Mouse (Mus musculus) hindbrain, embryonic 13.5 days (tissue): ENCODE results near the gene Rgs4. TPM values are rescaled to one million over a fixed set of nuclear protein-coding genes. Genes with fewer than 3 reads are reported as not detected.
A peak's percentile ranks its signal among the peaks of the same experiment; 100 is the strongest.

Source experiments
- ATAC-seq: fragments of 200-750 bp; cut with Nextera tagmentation; 2 replicates; pipeline ENCODE4 v1.8.0; 2017; ENCODE audit warnings: moderate TSS enrichment; ENCODE audit not compliant: low FRiP score
- H3K27ac ChIP-seq: fragments of 300-500 bp; sonication (generic); 2 replicates; pipeline ENCODE4 v1.5.1; 2015; ENCODE audit warnings: inconsistent platforms, mild to moderate bottlenecking, moderate library complexity
- H3K27me3 ChIP-seq: fragments of 300-500 bp; sonication (generic); 2 replicates; pipeline ENCODE4 v1.6.1; 2015; ENCODE audit warnings: mild to moderate bottlenecking, inconsistent platforms
- H3K36me3 ChIP-seq: fragments of 300-500 bp; sonication (generic); 2 replicates; pipeline ENCODE4 v1.6.1; 2015; ENCODE audit warnings: mild to moderate bottlenecking, inconsistent platforms
- H3K4me1 ChIP-seq: fragments of 300-500 bp; sonication (generic); replicated peaks from 2 replicates; pipeline ENCODE4 v1.6.1; 2015; ENCODE audit warnings: inconsistent platforms
- H3K4me2 ChIP-seq: fragments of 300-500 bp; sonication (generic); 2 replicates; pipeline ENCODE4 v1.6.1; 2015; ENCODE audit warnings: inconsistent platforms, mild to moderate bottlenecking, moderate library complexity
- H3K4me3 ChIP-seq: fragments of 300-500 bp; sonication (generic); 2 replicates; pipeline ENCODE4 v1.5.1; 2015; ENCODE audit warnings: mild to moderate bottlenecking, inconsistent platforms
- H3K9ac ChIP-seq: fragments of 300-500 bp; sonication (generic); 2 replicates; pipeline ENCODE4 v1.6.1; 2015; ENCODE audit warnings: mild to moderate bottlenecking, inconsistent platforms
- H3K9me3 ChIP-seq: fragments of 300-500 bp; sonication (generic); 2 replicates; pipeline ENCODE4 v1.6.1; 2016; ENCODE audit warnings: inconsistent platforms
- WGBS: fragments of 180-500 bp; shearing (Covaris S2); methylation state at CpG from one replicate; pipeline ENCODE4 v1.1.7; 2015; 5-methylcytosine and 5-hydroxymethylcytosine counted together
- polyA plus RNA-seq: library from polyadenylated mRNA; unstranded; fragments of >200 nt; fragmentation: Nextera tagmentation; extraction: Ambion mirVana; gene quantifications from 2 replicates; pipeline ENCODE4 v1.2.1, GENCODE M21; 2015

Rgs4 gene
- polyA plus RNA-seq: 50.0 and 51.1 TPM in 2 replicates

DNA sequence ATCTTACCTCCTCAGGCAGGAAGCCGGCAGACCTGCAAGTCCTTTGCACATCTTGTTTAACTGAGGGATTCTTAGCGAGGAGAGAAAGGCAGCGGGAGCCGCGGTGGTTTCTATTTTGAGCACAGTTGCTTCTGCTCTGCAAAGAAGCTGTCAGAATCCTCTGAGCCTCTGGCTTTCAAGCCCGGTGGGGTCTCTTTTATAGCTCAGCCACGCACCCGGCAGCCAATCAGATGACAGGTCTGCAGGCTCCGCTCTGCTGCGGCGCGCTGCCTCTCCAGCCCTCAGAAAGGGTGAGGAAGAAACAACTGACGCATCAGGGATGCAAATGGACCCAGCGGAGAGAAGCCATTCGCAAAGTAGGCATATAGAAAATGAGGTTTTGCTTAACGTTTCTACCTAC lies at the start of gene Rgs4:
TSS of gene Rgs4 (minus strand) at position 170 of the 400 bp plus-strand sequence.
- no peaks in the 10 kb centered on the region for H3K36me3 ChIP-seq
- H3K4me3 ChIP-seq: peak within 1 kb of the TSS; percentile 37
- ATAC-seq: peak; percentile 96
- H3K4me2 ChIP-seq: peak within 1 kb of the TSS; percentile 59
- WGBS: under 1% methylated on average over 16 of the region's 16 CpGs
- peak within 1 kb of the TSS; percentile 76 for H3K27ac ChIP-seq
- H3K9ac ChIP-seq: peak within 1 kb of the TSS; percentile 55
- peaks cover 20% of the 10 kb centered on the region for H3K4me1 ChIP-seq
- no peaks in the 10 kb centered on the region for H3K27me3 ChIP-seq
- H3K9me3 ChIP-seq: no peaks in the 10 kb centered on the region

DNA sequence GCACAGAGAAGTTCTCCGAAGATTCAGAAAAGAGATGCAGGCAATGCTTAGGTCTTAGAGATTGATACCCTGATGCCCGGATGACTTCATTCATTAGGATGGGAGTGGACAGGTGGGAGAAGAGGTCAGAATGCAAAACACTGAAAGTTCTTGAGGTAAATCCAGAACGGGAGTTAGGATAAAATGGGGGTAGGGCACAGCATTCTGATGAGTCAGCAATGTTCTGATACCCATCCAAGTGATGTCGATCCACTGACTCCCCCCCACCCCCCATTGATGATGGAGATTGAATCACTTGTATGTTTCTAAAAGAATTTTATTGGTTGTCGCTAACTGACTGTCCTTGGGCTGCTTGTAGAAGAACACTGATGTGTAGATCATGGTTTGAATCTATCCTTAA lies 45.0 kb upstream of the Rgs4 start:
- no peak for ATAC-seq
- Histone ChIP-seq H3K9ac (no peak overlapping the region), H3K27ac (no peak overlapping the region), H3K4me1 (no peaks in the 10 kb centered on the region), H3K27me3 (no peaks in the 10 kb centered on the region), H3K9me3 (no peaks in the 10 kb centered on the region), H3K36me3 (no peaks in the 10 kb centered on the region), H3K4me3 (no peak overlapping the region), H3K4me2 (no peak overlapping the region)
- 90% methylated on average over 5 of the region's 5 CpGs for WGBS

DNA sequence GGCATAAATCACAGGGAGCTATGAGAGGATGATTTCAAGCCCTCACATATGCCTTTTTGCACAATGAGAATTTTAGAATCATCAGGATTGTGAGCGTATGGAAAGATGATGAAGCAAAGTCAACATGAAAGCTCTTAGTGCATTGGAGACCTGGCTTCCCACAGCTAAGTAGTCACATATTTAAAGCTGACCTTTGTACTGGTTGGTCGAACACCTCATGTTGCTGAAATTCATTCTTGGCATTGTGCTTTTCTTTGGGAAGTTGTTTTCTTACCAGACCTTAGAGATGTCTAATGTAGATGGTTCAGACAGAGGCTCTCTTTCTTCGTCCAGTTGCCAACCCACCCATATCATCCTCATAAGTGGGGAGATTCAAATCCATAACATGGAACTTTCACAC lies 38.5 kb upstream of the Rgs4 start:
- no peaks in the 10 kb centered on the region for H3K9me3 ChIP-seq
- no peak overlapping the region for H3K9ac ChIP-seq
- no peaks in the 10 kb centered on the region for H3K4me1 ChIP-seq
- no peak overlapping the region for H3K4me2 ChIP-seq
- WGBS: 91% methylated on average over 3 of the region's 3 CpGs
- no peak for ATAC-seq
- H3K4me3 ChIP-seq: no peak overlapping the region
- H3K27me3 ChIP-seq: no peaks in the 10 kb centered on the region
- no peak overlapping the region for H3K27ac ChIP-seq
- H3K36me3 ChIP-seq: no peaks in the 10 kb centered on the region

DNA sequence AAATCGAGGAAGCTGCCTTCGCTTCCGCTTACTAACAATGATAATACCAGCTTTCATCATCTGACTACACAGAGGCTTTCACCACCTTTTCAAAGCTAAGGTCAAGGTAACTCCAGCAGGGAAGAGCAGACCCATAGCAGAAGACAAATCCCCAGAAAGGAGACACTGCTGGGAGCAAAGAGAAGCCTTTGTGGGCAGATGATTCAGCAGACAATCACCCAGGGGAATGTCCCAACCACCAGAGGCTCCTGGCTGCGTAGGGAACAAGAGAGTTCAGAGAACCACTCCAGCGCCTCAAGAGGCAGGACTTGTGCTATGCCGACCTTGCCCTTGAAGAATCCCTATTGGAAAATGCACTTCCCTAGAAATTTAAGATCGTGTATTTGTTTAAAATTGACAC lies 29.1 kb upstream of the Rgs4 start:
- no peaks in the 10 kb centered on the region for H3K9me3 ChIP-seq
- no peak overlapping the region for H3K4me2 ChIP-seq
- WGBS: 75% methylated on average over 7 of the region's 7 CpGs
- no peaks in the 10 kb centered on the region for H3K36me3 ChIP-seq
- no peak overlapping the region for H3K27ac ChIP-seq
- H3K27me3 ChIP-seq: no peaks in the 10 kb centered on the region
- no peak for ATAC-seq
- no peak overlapping the region for H3K9ac ChIP-seq
- H3K4me3 ChIP-seq: no peak overlapping the region
- H3K4me1 ChIP-seq: no peaks in the 10 kb centered on the region

DNA sequence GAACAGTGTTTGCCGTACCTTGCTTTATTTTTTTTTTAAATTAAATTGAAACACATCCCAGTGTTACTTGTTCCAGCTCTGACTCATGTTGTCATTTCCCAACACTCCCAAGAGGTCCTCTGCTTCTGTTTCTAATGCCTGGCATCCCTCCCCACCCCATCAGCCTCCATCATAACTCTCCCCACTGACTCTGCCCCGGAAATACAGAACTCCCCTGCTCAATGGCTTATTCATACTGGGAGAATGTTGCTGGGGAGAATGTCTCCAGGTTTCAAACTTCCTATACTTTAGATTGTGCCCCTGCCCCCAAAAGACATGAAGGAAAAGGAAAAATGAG lies 17.1 kb upstream of the Rgs4 start:
- H3K9ac ChIP-seq: no peak overlapping the region
- peak; percentile 37 for ATAC-seq
- H3K27me3 ChIP-seq: no peaks in the 10 kb centered on the region
- no peaks in the 10 kb centered on the region for H3K9me3 ChIP-seq
- H3K4me2 ChIP-seq: no peak overlapping the region
- H3K4me3 ChIP-seq: no peak overlapping the region
- H3K27ac ChIP-seq: peak overlapping the region; percentile 78
- peaks cover 12% of the 10 kb centered on the region; the same call in 1 of the 2 replicates for H3K4me1 ChIP-seq
- H3K36me3 ChIP-seq: no peaks in the 10 kb centered on the region
- 69% methylated on average over 2 of the region's 2 CpGs for WGBS

DNA sequence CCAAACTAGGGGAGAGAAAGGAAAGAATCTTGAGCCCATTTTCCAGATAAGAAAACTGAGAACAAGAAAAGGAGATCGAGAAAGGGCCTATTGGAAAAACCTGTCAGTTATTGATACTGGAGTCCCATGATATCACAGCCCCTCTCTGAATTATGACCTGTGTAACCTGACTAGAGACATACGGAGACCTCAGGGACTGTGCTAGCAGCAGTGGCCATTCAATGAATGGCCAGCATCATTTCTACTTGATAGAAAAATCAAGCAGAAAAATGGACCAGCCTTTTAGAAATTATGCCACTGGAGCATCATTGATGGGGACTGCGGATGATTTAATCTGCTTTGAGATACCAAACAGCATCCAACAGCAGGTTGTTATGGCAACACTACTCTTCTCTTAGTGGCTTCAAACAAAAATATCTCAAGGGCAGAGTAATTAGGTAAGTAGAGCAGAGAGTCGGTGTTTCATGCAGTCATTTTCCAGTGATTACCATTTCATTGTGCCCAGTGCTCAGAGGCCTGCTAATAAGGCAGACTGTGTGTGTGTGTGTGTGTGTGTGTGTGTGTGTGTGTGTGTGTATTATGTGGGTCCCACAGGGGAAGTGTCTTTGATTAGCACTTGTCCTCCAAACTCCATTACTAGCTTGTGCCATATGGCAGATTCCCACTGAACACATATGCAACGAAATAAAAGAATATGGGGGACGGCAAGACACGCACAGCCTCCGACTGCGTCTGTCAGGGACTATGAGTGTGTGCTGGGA lies 16.6 kb upstream of the Rgs4 start:
- Histone ChIP-seq H3K27ac (peak overlapping the region; percentile 78), H3K27me3 (no peaks in the 10 kb centered on the region)

DNA sequence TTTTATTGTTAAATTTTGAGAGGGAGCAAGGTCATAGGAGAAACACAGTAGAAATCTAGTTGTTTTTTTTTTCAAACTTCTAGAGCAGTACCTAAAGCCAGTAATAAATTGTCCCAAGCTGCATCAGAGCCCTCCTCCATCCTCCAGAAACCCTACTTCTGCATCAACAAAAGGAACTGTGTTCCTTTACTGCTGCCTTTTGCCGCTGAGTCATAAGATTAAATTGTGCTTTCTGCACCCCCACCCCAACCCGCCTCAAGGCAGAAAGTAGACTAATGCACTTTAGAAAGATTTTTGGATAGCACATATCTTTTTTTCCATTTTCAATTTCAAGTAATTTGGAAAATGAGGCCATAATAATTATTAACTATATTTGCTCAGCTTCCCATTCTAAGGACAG lies 15.1 kb upstream of the Rgs4 start:
- H3K4me2 ChIP-seq: no peak overlapping the region
- WGBS: 90% methylated on average over 2 of the region's 2 CpGs
- H3K27me3 ChIP-seq: no peaks in the 10 kb centered on the region
- ATAC-seq: no peak
- H3K27ac ChIP-seq: no peak overlapping the region
- H3K9me3 ChIP-seq: no peaks in the 10 kb centered on the region
- no peak overlapping the region for H3K4me3 ChIP-seq
- no peak overlapping the region for H3K9ac ChIP-seq
- no peaks in the 10 kb centered on the region for H3K36me3 ChIP-seq
- peaks cover 12% of the 10 kb centered on the region; the same call in 1 of the 2 replicates for H3K4me1 ChIP-seq

More for the DNA sequence above, 16.6 kb upstream of the Rgs4 start:
- WGBS: 48% methylated on average over 9 of the region's 9 CpGs
- H3K9ac ChIP-seq: no peak overlapping the region
- no peaks in the 10 kb centered on the region for H3K36me3 ChIP-seq
- H3K4me2 ChIP-seq: no peak overlapping the region
- no peak overlapping the region for H3K4me3 ChIP-seq
- peak; percentile 93 for ATAC-seq
- H3K9me3 ChIP-seq: no peaks in the 10 kb centered on the region
- peaks cover 12% of the 10 kb centered on the region; the same call in 1 of the 2 replicates for H3K4me1 ChIP-seq

DNA sequence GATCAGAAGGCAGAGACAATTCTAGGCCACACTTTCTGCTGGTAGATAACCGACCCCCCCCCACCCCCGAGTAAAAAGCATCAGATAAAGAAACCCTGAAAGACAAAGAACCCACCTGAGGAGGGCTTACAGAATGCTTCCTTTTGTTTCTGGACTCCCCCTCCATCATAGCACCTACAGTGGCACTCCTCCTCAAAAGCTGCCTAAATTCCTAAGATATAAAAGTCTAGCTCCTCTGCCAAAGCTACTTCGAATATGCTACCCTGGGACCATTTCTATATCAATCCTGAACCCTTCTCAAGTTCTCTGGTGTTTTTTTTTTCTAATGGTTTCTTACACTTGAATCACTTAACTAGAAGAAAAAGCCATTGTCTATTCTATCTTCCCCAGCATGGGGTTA lies 9.1 kb upstream of the Rgs4 start:
- ATAC-seq: no peak

DNA sequence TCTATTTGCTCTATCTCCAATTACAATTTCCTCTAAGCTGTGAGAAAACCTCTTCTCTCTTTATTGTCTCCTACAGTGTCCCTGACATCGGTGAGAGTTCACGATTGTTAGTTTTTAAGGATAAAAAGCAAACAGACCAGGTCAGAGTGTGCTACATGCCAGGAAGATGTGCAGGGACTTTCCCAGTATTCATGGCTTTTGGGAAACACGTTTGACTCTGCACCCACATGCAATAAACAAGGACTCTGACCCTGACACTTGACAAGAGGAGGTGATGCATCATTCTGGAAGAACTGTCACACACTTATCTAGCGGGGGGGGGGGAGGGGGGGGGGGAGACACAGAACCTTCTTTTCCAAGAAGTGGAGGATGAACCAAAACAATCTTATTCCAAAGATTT lies 5.0 kb upstream of the Rgs4 start:
- 51% methylated on average over 3 of the region's 4 CpGs for WGBS
- no peak overlapping the region for H3K27ac ChIP-seq
- no peak overlapping the region for H3K4me2 ChIP-seq
- H3K9me3 ChIP-seq: no peaks in the 10 kb centered on the region
- H3K4me1 ChIP-seq: peaks cover 9% of the 10 kb centered on the region
- no peaks in the 10 kb centered on the region for H3K36me3 ChIP-seq
- no peak for ATAC-seq
- H3K27me3 ChIP-seq: no peaks in the 10 kb centered on the region
- H3K9ac ChIP-seq: no peak overlapping the region
- H3K4me3 ChIP-seq: no peak overlapping the region

More for the DNA sequence above, 9.1 kb upstream of the Rgs4 start:
- H3K9ac ChIP-seq: no peak overlapping the region
- H3K4me3 ChIP-seq: no peak overlapping the region
- WGBS: 38% methylated on average over 2 of the region's 3 CpGs
- no peak overlapping the region for H3K4me2 ChIP-seq
- H3K27ac ChIP-seq: no peak overlapping the region
- no peaks in the 10 kb centered on the region for H3K4me1 ChIP-seq
- no peaks in the 10 kb centered on the region for H3K9me3 ChIP-seq
- no peaks in the 10 kb centered on the region for H3K27me3 ChIP-seq
- no peaks in the 10 kb centered on the region for H3K36me3 ChIP-seq

DNA sequence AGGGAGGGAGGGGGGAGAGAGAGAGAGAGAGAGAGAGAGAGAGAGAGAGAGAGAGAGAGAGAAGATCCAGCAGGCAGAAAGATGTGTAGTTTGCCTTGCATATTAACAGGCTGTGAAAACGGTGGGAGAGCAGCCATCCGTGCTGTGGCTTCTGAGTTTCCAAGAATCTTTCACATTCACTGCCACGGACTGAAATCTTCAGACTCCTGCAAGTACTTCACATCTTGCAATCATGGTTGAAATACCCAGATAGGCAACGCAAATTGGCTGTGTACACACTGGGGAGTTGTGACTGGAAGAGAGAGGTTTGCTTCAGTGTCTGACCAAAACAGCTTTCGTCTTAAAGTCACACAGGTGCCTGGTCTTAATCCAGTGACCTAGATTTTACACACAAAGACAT lies 997 bp upstream of the Rgs4 start:
- Histone ChIP-seq H3K4me1 (peaks cover 20% of the 10 kb centered on the region), H3K36me3 (no peaks in the 10 kb centered on the region), H3K4me3 (no peak overlapping the region; the same call in 1 of the 2 replicates), H3K9ac (no peak overlapping the region), H3K27me3 (no peaks in the 10 kb centered on the region), H3K4me2 (peak overlapping the region; percentile 59), H3K9me3 (no peaks in the 10 kb centered on the region), H3K27ac (peak overlapping the region; percentile 62; the same call in 1 of the 2 replicates)
- no peak for ATAC-seq
- 48% methylated on average over 5 of the region's 5 CpGs for WGBS

DNA sequence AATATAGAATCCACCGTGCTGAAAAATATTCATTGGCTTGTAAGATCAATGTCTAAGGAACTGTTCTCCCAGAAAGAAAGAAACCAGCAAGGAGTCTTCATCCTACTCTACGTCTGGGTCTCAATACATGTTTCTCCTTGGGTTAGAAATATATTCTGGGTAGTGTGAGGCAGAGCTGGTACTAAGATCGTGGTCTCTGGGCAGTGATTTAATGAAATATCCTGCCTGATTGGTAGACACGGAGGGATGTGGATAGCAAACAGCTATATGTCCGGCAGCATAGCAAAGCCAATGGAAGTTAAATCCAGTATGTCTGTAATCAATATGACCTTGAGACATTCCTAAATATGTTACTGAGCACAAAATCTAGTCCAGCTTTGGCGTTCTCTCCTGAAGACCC lies 460 bp upstream of the Rgs4 start:
- peak overlapping the region; percentile 55 for H3K9ac ChIP-seq
- H3K4me1 ChIP-seq: peaks cover 20% of the 10 kb centered on the region
- H3K27me3 ChIP-seq: no peaks in the 10 kb centered on the region
- 47% methylated on average over 6 of the region's 6 CpGs for WGBS
- H3K9me3 ChIP-seq: no peaks in the 10 kb centered on the region
- peak overlapping the region; percentile 59 for H3K4me2 ChIP-seq
- peak overlapping the region; percentile 76 for H3K27ac ChIP-seq
- H3K36me3 ChIP-seq: no peaks in the 10 kb centered on the region
- H3K4me3 ChIP-seq: peak overlapping the region; percentile 37
- ATAC-seq: 0 out of 2 replicates have a peak, but pooled peaks have one; percentile 23

DNA sequence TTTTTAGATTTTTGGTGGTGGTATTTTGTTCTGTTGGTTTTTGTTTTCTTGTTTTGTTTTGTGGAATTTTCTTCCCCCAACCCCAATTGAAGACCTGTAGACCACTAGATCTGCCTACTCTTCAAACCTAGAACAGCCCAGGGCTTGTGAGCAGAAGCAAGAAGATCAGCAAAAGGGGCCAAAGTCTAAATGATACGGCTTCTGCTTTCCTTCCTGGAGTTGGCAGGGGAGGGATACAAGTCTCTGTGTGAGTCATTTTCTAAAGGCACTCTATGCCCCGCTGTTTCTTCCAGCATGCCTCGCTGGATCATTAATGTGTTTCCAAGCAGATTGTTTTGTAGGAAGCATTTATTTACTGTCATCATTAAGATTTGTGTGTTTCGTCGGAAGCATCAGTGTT lies 6.3 kb downstream of the Rgs4 start:
- Histone ChIP-seq H3K36me3 (no peaks in the 10 kb centered on the region), H3K9me3 (no peaks in the 10 kb centered on the region), H3K4me1 (0 out of 2 replicates have a peak, but pooled peaks cover 1% of the 10 kb centered on the region), H3K27me3 (no peaks in the 10 kb centered on the region), H3K4me3 (no peak overlapping the region), H3K4me2 (no peak overlapping the region), H3K27ac (no peak overlapping the region), H3K9ac (no peak overlapping the region)
- no peak for ATAC-seq
- WGBS: 84% methylated on average over 5 of the region's 5 CpGs

DNA sequence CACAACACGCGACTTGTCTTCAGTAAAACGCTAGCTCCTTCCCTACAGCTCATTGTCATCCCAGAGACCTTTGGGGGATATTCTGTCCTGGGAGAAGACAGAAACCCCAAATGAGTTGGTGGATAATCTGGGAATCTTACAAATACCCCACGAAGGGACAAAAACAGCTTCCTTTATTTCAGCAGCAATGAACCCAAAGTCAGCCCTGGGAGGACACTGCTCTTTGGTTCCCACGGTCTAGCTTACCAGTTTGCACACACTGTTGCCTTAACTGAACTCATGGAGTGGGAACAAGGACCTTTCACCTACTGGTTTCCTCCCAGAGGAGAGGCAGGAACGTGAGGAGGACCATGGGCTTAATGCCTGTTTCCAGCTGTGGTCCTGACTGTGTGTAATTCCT lies 10.2 kb downstream of the Rgs4 start:
- Histone ChIP-seq H3K9me3 (no peaks in the 10 kb centered on the region), H3K27me3 (no peaks in the 10 kb centered on the region), H3K4me1 (no peaks in the 10 kb centered on the region), H3K4me3 (no peak overlapping the region), H3K9ac (no peak overlapping the region), H3K4me2 (no peak overlapping the region), H3K27ac (no peak overlapping the region), H3K36me3 (no peaks in the 10 kb centered on the region)
- ATAC-seq: no peak
- WGBS: 89% methylated on average over 6 of the region's 6 CpGs
